Mouse (Mus musculus): ENCODE results near the gene Hspa4.
A peak's percentile ranks its signal among the peaks of the same experiment; 100 is the strongest.
"Not testable (repeated sequence)": the region's sequence is repeated elsewhere in the genome, so short reads cannot be mapped to it uniquely, and the experiment has no call there.

Gene Hspa4

DNA sequence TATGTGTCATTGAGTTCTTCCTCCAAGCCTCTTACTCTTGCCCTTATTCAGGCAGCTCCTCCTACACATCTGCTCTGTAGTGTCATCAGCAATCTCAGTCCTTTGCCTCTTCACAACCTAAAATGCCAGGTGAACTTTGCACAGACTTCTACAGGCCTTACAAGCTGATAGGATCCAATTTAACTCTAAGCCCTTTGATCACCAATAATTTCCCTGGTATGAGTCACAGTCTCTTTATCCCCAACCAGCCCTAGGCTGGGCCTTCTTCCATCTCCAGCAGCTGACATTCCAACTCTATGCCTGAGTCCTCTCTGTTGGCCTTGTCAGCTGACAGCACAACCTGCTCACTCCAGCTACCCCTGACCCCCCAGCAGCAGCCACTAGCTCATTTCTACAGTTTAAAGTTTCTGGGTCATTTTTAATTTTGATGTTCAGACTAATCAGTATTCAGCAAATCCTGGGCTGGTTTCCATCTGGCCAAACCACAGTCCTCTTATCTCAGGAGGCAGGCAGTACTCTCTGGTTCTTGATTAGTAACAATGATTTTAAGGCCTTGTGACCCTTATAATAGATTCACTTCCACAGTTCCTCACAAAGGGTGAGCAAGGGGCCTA lies 8.1 kb upstream of the Hspa4 start:
- DNase-seq (ENCODE audit: low read depth in 1 of 2, low spot score in 2 of 2): no peak

DNA sequence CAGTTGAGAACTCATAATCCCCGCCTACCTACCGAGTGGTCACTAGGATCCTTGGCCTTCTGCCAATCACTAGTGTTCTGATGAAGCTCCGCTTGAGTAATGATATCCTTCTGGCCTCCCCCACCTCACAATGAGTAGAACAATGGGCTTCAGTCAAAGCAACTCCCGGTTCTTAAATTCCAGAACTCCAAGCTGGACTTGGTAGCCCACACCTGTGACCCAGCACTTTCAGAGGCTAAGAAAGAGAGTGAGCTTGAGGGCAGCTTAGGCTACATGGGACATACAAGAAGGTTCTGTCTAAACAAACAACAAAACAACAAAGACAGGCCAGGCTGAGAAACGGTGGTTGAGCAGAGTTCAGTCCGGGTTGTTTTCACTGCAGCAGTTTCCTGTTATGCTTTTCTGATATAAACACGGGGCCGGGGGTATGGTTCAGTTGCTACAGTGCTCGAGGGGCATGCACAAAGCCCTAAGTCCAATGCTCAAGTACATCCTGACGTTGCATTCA lies 7.4 kb upstream of the Hspa4 start:
- DNase-seq (ENCODE audit: low read depth in 1 of 2, low spot score in 2 of 2): no peak

DNA sequence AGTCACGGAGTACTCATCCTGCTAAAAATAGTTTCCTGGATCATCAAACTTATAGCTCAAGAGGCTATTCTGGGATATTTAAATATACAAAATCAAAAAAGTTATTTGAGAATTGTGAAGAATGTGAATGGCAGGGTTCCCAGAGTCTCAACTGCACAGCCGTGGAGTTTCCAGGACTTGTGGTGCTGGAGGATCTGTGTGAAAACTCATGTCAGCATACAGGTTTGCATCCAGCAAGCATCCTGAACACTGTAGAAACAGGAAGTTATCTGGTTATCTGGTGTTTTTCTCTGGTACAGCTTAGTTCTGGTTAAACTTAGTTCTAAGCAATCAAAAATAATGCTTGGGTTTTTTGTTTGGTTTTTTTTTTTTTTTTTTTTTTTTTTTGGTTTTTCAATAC lies 6.7 kb upstream of the Hspa4 start:
- no peak for DNase-seq (ENCODE audit: low read depth in 1 of 2, low spot score in 2 of 2)

DNA sequence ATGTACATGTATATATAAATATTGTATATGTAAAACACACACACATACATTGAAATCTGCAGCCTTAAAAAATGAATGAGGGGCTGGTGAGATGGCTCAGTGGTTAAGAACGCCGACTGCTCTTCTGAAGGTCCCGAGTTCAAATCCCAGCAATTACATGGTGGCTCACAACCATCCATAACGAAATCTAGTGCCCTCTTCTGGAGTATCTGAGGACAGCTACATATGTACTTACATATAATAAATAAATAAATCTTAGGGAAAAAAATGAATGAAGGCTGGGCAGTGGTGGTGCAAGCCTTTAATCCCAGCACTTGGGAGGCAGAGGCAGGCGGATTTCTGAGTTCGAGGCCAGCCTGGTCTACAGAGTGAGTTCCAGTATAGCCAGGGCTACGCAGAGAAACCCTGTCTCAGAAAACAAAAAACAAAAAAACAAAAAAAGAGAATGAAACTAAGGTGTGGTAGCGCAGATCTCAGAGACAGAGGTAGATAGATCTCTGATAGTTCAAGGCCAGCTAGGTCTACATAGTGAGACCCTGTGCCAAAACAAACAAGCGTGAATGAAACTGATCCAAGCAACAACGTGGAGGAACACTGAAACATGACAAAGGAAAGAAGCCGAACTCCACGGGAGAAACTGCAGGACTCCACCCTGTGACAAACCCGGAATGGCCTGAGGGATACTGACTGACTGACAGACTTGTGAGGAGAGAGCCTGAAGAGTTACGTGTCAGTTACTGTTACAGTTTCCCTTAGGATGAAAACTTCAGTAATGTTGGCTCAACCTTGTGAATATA lies 4.0 kb upstream of the Hspa4 start:
- no peak for DNase-seq (ENCODE audit: low read depth in 1 of 2, low spot score in 2 of 2)

DNA sequence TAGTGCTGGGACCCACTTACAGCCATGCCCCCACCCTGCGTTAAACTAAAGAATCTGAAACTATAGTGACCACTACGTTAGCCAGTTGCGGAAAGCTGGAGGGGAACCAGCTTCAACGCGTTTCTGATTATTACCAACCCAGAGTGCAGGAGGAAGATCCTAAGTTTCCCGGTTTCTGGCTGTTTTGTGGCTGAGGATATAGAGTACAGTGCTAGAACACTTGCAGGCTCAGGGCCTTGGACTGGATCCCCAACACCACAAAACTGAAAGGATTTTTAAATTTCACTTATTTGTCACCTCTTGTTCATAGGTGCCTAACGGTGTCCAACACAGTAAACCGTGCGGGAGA lies 884 bp upstream of the Hspa4 start:
- DNase-seq (ENCODE audit: low read depth in 1 of 2, low spot score in 2 of 2): no peak

DNA sequence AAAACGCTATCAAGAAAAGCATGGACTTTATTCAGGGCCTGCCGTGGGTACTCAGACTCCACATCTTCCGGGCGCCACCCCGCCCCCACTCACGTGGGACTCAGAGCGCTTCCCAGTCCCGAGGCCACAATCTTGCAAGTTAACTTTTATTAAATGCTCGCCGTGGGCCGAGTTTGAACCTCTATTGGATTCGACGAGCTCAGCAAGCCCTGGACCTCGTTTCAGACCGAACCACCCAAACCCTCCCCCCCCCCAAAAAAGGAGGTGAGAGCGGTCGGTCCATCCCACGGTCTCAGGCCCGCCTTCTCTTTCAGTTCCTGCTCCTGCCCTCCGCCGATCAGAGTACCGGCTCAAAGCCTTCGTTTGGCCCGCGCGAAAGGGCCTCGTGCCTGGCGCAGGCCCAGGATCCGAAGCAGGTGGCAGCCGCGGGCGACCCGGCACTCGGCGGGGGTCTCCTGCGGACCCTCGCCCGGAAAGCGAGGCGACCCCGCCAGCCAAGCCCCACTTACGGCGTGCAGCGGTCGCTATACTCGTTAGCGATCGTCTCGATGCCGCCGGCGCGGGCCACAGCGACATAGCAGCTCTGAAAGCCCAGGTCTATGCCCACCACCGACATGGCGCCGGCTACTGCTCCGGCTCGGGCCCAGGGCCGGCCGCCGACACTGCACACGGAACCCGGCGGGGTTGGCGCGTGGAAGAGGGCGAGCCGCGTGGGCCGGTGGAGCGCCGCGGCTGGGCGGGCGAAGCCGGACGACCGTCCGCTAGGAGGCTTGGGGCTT lies 517 bp downstream of the Hspa4 start:
- peak; percentile 13 to 50 for DNase-seq (ENCODE audit: low read depth in 1 of 2, low spot score in 2 of 2)

DNA sequence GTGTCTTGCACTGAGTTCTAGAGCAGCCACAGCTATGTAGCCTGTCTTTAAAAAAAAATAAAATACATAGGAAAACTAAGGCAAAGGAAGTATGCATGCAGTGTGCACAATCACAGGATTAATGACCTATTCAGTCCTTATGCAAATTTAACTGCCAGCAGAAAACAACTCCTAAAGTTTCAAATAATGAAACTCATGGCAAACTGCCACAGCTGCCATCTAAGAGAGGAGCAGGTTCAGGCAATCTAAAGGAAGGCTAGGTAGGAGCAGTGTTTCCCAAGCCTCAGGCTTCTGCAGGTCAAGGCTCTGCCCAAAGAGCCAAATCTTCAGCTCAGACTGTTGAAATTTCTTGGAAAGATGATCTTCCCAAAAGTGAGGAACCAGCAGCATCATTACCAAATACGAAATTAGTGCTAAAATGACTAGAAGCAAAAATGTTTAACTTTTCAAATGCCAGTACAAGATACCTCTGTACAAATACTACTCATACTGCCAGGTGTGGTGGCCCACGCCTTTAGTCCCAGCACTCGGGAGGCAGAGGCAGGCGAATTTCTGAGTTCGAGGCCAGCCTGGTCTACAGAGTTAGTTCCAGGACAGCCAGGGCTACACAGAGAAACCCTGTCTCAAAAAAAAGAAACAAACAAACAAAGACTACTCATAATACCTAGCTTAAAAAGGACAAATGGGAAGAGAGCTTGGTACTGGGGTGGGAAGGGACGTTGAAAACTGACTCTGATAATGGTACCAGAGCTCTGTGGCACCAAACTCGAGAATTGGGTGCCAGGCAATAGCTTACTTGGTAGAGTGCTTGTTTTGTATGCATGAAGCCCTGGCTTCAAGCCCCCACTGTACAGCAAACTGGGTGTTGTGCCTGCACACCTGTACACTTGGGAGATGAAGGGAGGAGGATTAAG lies 2.1 kb downstream of the Hspa4 start:
- DNase-seq (ENCODE audit: low read depth in 1 of 2, low spot score in 2 of 2): no peak

DNA sequence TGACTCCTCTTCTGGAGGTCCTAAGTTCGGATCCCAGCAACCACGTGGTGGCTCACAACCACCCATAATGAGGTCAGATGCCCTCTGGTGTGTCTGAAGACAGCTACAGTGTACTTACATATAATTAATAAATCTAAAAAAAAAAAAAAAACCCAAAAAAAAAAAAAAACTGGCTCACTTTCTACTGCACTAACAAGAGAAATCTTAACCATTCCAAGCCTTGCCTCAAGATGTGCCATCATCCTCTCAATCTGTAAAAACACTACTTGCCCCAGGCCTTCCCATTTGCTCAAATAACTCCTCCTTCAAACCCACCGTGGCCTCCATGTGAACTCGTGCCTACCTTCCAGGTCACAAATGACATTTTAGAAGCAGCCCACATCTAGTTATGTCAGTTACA lies 3.4 kb downstream of the Hspa4 start:
- DNase-seq (ENCODE audit: low read depth in 1 of 2, low spot score in 2 of 2): no peak

DNA sequence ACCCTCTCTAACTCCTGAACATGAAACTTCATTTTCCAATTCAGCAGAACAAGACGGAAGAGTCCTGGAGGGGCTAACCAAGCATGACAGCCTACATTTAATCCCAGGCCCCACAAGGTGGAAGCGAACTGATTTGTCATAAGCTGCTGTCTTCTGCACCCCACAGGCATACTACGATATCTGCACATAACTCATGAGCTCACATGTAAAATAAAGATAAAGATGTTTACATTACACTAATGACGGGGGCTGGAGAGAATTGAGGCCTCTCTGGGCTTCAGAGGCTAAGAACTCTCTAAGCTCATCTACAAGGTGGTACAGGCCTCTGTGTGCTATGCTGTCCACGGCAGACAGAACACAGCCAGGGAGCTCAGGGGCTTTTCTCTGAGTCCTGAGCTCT lies 5.8 kb downstream of the Hspa4 start:
- DNase-seq (ENCODE audit: low read depth in 1 of 2, low spot score in 2 of 2): no peak

DNA sequence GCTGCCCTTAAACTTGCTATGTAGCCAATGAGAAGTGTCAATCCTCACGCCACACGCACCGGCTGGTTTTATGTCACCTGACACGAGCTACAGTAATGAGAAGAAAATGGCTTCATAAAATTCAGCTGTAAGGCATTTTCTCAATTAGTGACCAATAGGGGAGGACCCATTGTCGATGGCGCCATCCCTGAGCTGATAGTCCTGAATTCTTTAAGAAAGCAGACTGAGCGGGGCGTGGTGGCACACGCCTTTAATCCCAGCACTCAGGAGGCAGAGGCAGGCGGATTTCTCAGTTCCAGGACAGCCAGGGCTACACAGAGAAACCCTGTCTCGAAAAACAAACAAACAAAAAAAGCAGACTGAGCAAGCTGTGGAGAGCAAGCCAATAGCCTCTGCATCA lies 9.4 kb downstream of the Hspa4 start:
- no peak for DNase-seq (ENCODE audit: low read depth in 1 of 2, low spot score in 2 of 2)

DNA sequence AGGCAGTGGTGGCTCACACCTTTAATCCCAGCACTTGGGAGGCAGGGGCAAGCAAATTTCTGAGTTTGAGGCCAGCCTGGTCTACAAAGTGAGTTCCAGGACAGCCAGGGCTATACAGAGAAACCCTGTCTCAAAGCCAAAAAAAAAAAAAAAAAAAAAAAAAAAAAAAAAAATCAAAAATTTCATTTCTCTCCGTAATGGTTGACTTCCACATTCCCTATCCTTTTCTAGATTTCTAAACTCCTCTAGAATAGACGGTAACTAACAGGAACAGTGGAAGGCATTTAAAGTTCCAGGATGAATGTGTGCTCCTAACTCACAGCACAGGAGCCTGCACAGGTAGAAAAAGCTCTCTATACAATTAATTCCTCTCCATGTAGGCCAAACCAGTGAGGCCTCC lies 10.1 kb downstream of the Hspa4 start:
- DNase-seq (ENCODE audit: low read depth in 1 of 2, low spot score in 2 of 2): not testable (repeated sequence)

DNA sequence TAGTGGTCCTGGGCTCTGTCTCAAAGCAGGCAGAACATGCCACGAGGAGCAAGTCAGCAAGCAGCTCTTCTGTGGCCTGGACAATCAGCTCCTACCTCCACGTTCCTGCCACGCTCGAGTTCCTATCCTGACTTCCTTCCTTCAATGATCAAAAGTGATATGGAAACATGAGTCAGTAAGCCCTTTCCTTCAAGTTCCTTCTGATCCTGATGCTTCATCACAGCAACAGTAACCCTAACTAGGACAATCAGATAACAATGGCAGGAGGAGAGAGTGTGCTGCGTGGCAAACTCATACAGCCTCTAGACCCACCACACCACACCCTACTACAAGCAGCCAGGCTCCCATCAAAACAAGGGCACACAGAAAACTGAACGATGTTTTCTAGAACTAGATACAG lies 14.4 kb downstream of the Hspa4 start:
- DNase-seq (ENCODE audit: low read depth in 1 of 2, low spot score in 2 of 2): no peak

DNA sequence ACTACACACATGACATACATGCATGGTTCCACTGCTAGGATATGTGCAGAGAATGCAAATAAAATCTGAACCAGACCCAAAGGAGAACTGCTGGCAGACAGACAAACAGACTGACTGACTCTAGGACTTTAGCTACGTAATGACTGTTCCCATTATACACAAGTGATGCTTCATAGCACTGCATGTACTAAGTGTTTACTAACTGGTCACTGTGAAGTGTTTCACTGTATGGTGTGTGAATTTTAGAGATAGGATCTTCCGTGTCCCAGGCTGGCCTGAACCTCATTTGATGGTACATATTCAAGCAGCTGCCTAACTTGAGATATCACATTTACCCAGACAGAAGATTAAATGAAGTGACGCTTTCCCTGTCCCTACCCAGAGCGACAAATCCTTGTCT lies 21.8 kb downstream of the Hspa4 start:
- no peak for DNase-seq (ENCODE audit: low read depth in 1 of 2, low spot score in 2 of 2)

DNA sequence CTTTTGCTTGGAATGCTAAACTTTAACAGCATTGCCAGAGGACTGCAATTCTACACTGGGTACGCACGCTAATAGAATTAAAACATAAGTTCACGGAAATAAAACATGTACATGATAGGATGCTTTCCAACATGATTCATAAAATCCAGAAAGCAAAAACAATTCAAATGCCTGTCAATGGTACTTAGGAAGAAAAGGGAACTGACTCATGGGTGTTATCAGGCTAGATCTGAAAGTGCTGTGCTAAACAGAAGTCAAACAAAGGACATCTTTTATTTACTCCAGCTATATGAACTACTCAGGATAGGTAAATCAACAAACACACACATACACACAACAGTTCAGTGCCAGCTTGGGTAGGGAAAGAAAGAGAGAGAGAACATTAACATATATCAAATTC lies 24.9 kb downstream of the Hspa4 start:
- no peak for DNase-seq (ENCODE audit: low read depth in 1 of 2, low spot score in 2 of 2)

DNA sequence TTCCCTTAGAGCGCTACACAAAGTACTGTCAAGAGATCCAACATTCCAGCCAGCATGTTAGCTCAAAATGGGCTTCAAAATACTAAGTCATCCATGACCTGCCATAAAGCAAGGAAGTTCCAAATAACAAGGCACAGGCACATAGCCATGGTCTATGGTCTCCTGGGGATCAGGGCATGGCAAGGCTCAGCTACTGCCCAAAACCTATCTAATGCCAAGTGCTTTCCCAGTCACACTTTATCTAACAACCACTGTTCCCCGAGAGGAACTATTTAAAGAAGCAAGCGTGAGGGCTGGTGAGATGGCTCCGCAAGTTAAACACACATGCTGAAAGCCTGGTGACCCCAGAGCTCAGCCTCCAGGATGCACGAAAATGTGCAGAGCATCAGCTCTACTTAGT lies 26.9 kb downstream of the Hspa4 start:
- no peak for DNase-seq (ENCODE audit: low read depth in 1 of 2, low spot score in 2 of 2)

DNA sequence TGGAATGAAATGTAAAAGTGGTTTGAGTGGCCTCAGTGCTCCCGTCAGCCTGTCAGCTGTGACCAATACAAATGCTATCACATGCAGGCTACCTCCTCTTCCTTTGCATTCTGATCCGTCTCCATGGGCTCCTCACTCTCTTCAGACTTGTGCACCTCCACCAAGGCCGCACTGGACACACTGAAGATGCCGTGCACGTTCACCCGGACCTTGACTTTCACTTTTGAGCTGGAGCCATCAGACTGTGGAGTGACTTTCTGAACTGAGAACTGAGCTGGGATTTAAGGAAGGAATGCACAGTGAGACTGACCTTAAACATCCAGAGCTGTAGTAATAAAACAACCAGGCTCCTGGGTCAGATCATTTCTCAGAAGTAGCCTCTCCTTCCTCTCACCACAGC lies 30.7 kb downstream of the Hspa4 start:
- DNase-seq (ENCODE audit: low read depth in 1 of 2, low spot score in 2 of 2): no peak

DNA sequence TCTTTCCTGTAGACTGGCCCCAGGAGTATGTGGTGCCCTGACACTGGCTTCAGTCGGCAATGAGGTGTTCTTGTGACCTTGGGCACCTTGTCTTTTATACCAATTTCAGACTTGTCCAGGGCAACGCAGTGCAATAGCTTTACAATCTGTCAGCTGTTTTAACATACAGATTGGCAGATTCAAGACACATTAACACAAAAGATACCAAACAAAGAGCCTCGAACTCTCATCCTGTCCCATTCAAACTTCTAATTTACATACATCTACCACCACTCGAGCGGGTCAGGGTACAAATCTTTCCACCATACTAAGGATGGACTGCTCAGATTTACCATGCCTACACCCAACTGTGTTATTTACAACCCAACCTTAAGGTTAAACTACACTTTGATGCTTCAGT lies 39.7 kb downstream of the Hspa4 start:
- no peak for DNase-seq (ENCODE audit: low read depth in 1 of 2, low spot score in 2 of 2)

DNA sequence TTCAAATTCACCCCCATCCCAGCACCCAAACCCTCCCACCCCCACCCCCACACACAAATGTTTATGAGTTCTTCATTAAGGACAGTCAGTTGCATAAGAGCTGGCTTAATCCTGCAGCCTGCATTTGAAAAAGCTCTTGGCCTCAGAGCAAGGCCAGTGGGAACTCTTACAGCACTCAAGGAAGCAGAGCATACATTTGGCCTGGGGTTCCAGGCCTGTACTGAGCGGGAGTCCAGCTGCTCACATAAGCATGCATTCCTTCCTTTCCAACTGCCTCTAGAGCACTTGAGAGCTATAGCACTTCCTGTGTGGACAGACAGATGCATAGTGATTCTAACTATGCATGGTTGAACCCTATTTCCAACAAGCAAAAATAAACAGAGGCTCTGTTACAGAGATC lies 40.2 kb downstream of the Hspa4 start:
- no peak for DNase-seq (ENCODE audit: low read depth in 1 of 2, low spot score in 2 of 2)

DNA sequence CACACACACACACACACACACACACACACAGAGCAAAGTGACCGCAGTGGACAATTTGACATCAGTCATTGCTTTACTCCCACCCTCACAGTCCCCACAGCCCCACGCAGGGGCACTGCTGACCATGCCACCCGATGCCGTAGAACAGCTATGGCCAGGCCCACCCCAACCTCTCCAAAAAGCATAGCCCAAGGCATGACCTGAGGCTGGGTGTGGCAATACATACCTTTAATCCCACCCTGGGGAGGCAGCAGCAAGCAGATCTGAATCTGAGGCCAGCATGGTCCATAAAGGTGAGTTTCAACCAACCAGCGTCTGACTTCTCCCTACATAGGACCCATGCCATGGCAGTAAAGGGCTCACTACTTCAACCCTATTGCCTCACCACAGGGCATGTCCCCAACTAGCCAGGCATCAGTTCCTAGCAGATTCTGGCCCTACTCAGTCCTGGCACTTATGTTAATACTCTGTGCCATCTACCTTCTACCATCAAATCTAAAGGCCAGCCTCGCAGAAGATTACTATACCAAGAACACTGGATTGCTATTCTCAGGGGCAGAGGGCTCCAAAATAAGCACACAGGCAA lies 41.1 kb downstream of the Hspa4 start:
- DNase-seq (ENCODE audit: low read depth in 1 of 2, low spot score in 2 of 2): no peak

DNA sequence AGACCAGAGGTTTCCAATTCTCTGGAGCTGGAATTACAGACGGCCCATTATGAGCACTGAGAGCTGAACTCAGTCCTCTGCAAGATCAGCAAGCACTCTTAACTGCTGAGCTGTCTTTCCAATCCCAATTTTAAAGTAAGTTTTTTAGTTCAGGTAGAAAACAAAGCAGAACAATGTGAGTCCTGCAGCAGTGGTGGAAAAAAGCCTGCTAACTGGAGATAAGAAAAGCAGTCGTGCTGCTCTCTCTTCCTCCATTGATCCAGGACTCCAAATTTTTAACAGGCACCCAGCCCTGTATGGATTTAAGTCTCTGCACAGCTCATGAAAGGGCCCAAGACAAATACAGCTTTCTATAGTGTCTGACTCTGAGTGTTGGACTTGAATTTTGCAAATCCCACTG lies 43.3 kb downstream of the Hspa4 start:
- no peak for DNase-seq (ENCODE audit: low read depth in 1 of 2, low spot score in 2 of 2)

DNA sequence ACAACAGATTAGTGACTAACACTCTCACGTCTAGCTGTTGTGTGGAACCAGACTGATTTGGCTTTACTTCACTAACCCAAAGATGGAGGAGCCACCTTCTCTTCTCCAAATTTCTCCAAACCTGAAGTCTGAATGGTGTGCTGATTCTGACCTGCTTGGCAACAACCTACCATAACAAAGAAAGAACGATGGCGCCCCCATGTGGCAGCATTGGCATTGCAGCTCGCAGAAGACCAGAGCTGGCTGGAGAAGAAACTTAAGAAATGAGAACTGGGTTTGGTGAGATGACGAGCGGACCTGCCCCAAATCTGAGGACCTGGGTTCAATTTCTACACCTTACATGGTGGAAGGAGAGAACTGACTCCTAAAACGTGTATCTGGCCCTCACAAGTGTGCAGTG lies 45.3 kb downstream of the Hspa4 start:
- DNase-seq (ENCODE audit: low read depth in 1 of 2, low spot score in 2 of 2): peak; percentile 29 to 58
